Mouse (Mus musculus) bone marrow macrophage, adult 2 months (primary cell): ENCODE data around the gene Ramp2.

Experiments
- CTCF ChIP-seq: IDR thresholded peaks from 2 replicates; pipeline ENCODE4 v1.5.1; 2012; ENCODE audit warnings: low read depth, mild to moderate bottlenecking, low read length, moderate library complexity
- POLR2A ChIP-seq: IDR thresholded peaks from 2 replicates; pipeline ENCODE4 v1.6.1; 2012; ENCODE audit warnings: mild to moderate bottlenecking, low read depth, low read length, borderline replicate concordance

DNA sequence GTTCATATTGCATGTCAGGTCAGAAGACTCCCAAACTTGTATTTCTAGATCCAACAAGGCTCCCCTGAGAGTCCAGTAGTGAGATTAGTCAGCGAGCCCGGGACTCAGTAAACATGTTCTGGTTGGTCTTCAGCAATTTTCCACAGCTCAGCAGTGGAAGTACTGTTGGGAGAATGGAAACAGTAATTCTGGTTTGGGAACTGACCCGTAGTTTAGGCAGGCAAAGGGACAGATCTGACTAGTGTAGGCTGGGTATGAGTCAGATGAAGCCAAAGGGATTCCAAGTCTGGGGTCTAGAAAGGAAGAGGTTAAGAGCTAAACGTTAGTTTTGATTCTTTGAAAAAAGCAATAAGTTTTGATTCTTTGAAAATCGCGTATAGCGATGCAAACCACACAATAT, 7.1 kb downstream of the Ramp2 start:
- TF ChIP-seq CTCF (no peak), POLR2A (no peak)
